Mouse (Mus musculus): Measurements from ENCODE around the gene Alpl. TPM values are rescaled to one million over a fixed set of nuclear protein-coding genes. Genes with fewer than 3 reads are reported as not detected.

The Alpl gene
- polyA plus RNA-seq, 1 experiment = not detected

- Histone ChIP-seq H3K4me3 (ENCODE audit: insufficient read depth, low read depth, low read length) (no peak overlapping the region), H3K27ac (ENCODE audit: insufficient read depth, low read depth, low read length) (no peak overlapping the region), H3K4me1 (ENCODE audit: control insufficient read depth, insufficient read depth, low read length) (peaks cover 38% of the 10 kb centered on the region)
- WGBS = 78% methylated on average over 10 of the region's 10 CpGs
- TF ChIP-seq CTCF (IDR thresholded peaks at IDR 0.05; ENCODE audit: insufficient read depth, low read depth, low read length) (no peak), POLR2A (IDR thresholded peaks at IDR 0.05; ENCODE audit: insufficient read depth, low read depth, low read length) (no peak)
Observed at GRCm38 (mm10) chr4:137731891-137732290, 64.3 kb downstream of the Alpl start.

GRCm38 (mm10) chr4:137730757-137731156 is 65.4 kb downstream of the Alpl start:
- 81% methylated on average over 8 of the region's 8 CpGs for WGBS

GRCm38 (mm10) chr4:137730134-137730533 is 66.0 kb downstream of the Alpl start:
- peak; percentile 73 for TF ChIP-seq CTCF (IDR thresholded peaks at IDR 0.05; ENCODE audit: insufficient read depth, low read depth, low read length)
- no peak for TF ChIP-seq POLR2A (IDR thresholded peaks at IDR 0.05; ENCODE audit: insufficient read depth, low read depth, low read length)
- WGBS = 18% methylated on average over 3 of the region's 3 CpGs
- Histone ChIP-seq H3K27ac (ENCODE audit: insufficient read depth, low read depth, low read length) (no peak overlapping the region), H3K4me3 (ENCODE audit: insufficient read depth, low read depth, low read length) (no peak overlapping the region), H3K4me1 (ENCODE audit: control insufficient read depth, insufficient read depth, low read length) (peaks cover 26% of the 10 kb centered on the region)

More at GRCm38 (mm10) chr4:137730757-137731156, 65.4 kb downstream of the Alpl start:
- Histone ChIP-seq H3K4me1 (ENCODE audit: control insufficient read depth, insufficient read depth, low read length) (peaks cover 32% of the 10 kb centered on the region), H3K27ac (ENCODE audit: insufficient read depth, low read depth, low read length) (no peak overlapping the region), H3K4me3 (ENCODE audit: insufficient read depth, low read depth, low read length) (no peak overlapping the region)
- TF ChIP-seq CTCF (IDR thresholded peaks at IDR 0.05; ENCODE audit: insufficient read depth, low read depth, low read length) (no peak), POLR2A (IDR thresholded peaks at IDR 0.05; ENCODE audit: insufficient read depth, low read depth, low read length) (no peak)

GRCm38 (mm10) chr4:137729155-137729855 is 66.9 kb downstream of the Alpl start:
- Histone ChIP-seq H3K4me1 (ENCODE audit: control insufficient read depth, insufficient read depth, low read length) (peaks cover 21% of the 10 kb centered on the region), H3K4me3 (ENCODE audit: insufficient read depth, low read depth, low read length) (no peak overlapping the region), H3K27ac (ENCODE audit: insufficient read depth, low read depth, low read length) (no peak overlapping the region)
- WGBS = 55% methylated on average over 24 of the region's 24 CpGs
- no peak for TF ChIP-seq CTCF (IDR thresholded peaks at IDR 0.05; ENCODE audit: insufficient read depth, low read depth, low read length)

- TF ChIP-seq CTCF (IDR thresholded peaks at IDR 0.05; ENCODE audit: insufficient read depth, low read depth, low read length) (no peak), POLR2A (IDR thresholded peaks at IDR 0.05; ENCODE audit: insufficient read depth, low read depth, low read length) (no peak)
- 34% methylated on average over 17 of the region's 17 CpGs for WGBS
- H3K4me1 ChIP-seq (ENCODE audit: control insufficient read depth, insufficient read depth, low read length) = peaks cover 21% of the 10 kb centered on the region
- no peak overlapping the region for H3K4me3 ChIP-seq (ENCODE audit: insufficient read depth, low read depth, low read length)
- no peak overlapping the region for H3K27ac ChIP-seq (ENCODE audit: insufficient read depth, low read depth, low read length)
Observed at GRCm38 (mm10) chr4:137728399-137729154, 67.6 kb downstream of the Alpl start.

GRCm38 (mm10) chr4:137727506-137728187 is 68.5 kb downstream of the Alpl start:
- no peak overlapping the region for H3K4me3 ChIP-seq (ENCODE audit: insufficient read depth, low read depth, low read length)
- TF ChIP-seq POLR2A (IDR thresholded peaks at IDR 0.05; ENCODE audit: insufficient read depth, low read depth, low read length) (no peak), CTCF (IDR thresholded peaks at IDR 0.05; ENCODE audit: insufficient read depth, low read depth, low read length) (no peak)
- no peak overlapping the region for H3K27ac ChIP-seq (ENCODE audit: insufficient read depth, low read depth, low read length)
- peaks cover 28% of the 10 kb centered on the region for H3K4me1 ChIP-seq (ENCODE audit: control insufficient read depth, insufficient read depth, low read length)
- WGBS = 39% methylated on average over 16 of the region's 18 CpGs

GRCm38 (mm10) chr4:137726739-137727505 is 69.3 kb downstream of the Alpl start:
- 77% methylated on average over 18 of the region's 18 CpGs for WGBS
- H3K27ac ChIP-seq (ENCODE audit: insufficient read depth, low read depth, low read length) = no peak overlapping the region

GRCm38 (mm10) chr4:137725541-137726145 is 70.5 kb downstream of the Alpl start:
- TF ChIP-seq CTCF (IDR thresholded peaks at IDR 0.05; ENCODE audit: insufficient read depth, low read depth, low read length) (no peak), POLR2A (IDR thresholded peaks at IDR 0.05; ENCODE audit: insufficient read depth, low read depth, low read length) (no peak)
- peaks cover 30% of the 10 kb centered on the region for H3K4me1 ChIP-seq (ENCODE audit: control insufficient read depth, insufficient read depth, low read length)
- no peak overlapping the region for H3K4me3 ChIP-seq (ENCODE audit: insufficient read depth, low read depth, low read length)
- WGBS = 90% methylated on average over 13 of the region's 13 CpGs
- H3K27ac ChIP-seq (ENCODE audit: insufficient read depth, low read depth, low read length) = no peak overlapping the region

More at GRCm38 (mm10) chr4:137726739-137727505, 69.3 kb downstream of the Alpl start:
- TF ChIP-seq POLR2A (IDR thresholded peaks at IDR 0.05; ENCODE audit: insufficient read depth, low read depth, low read length) = no peak
- no peak for TF ChIP-seq CTCF (IDR thresholded peaks at IDR 0.05; ENCODE audit: insufficient read depth, low read depth, low read length)
- Histone ChIP-seq H3K4me1 (ENCODE audit: control insufficient read depth, insufficient read depth, low read length) (peaks cover 30% of the 10 kb centered on the region), H3K4me3 (ENCODE audit: insufficient read depth, low read depth, low read length) (no peak overlapping the region)
